Mouse (Mus musculus) thymus, postnatal 10 days (tissue): ENCODE data around the gene Hmx2.
A peak's percentile ranks its signal among the peaks of the same experiment; 100 is the strongest.

ENCODE experiments used
- DNase-seq, 2 experiments: peaks; one replicate each; pipeline ENCODE4 v3.0.0; 2021; ENCODE audit warnings: low spot score in 2 of 2

Hmx2 gene

GRCm38 (mm10) chr7:131556541-131557271, 8.1 kb downstream of the Hmx2 start:
- no peak for DNase-seq

- DNase-seq = no peak
Observed at GRCm38 (mm10) chr7:131557751-131558150, 9.2 kb downstream of the Hmx2 start.

GRCm38 (mm10) chr7:131559986-131560696, 11.6 kb downstream of the Hmx2 start, which contains the start of gene Bub3:
TSS of gene Bub3 (plus strand) at chr7:131560222.
- peak; percentile 85 to 88 for DNase-seq

GRCm38 (mm10) chr7:131560697-131561042, 12.1 kb downstream of the Hmx2 start:
- no peak for DNase-seq

- no peak for DNase-seq
Observed at GRCm38 (mm10) chr7:131575246-131575645, 26.7 kb downstream of the Hmx2 start.

- DNase-seq = no peak
Observed at GRCm38 (mm10) chr7:131582178-131582577, 33.6 kb downstream of the Hmx2 start.

GRCm38 (mm10) chr7:131585551-131585950, 37.0 kb downstream of the Hmx2 start:
- DNase-seq = no peak

- DNase-seq = no peak
Observed at GRCm38 (mm10) chr7:131597779-131598482, 49.4 kb downstream of the Hmx2 start.

GRCm38 (mm10) chr7:131598483-131598824, 49.9 kb downstream of the Hmx2 start:
- DNase-seq = no peak

- DNase-seq = no peak
Observed at GRCm38 (mm10) chr7:131602106-131602505, 53.5 kb downstream of the Hmx2 start.

GRCm38 (mm10) chr7:131603186-131603585, 54.6 kb downstream of the Hmx2 start:
- no peak for DNase-seq

GRCm38 (mm10) chr7:131604946-131605345, 56.4 kb downstream of the Hmx2 start:
- DNase-seq = no peak

GRCm38 (mm10) chr7:131605481-131605880, 56.9 kb downstream of the Hmx2 start:
- no peak for DNase-seq
